ENCODE assay signal across 8 mouse cellular contexts in the genomic region with DNA sequence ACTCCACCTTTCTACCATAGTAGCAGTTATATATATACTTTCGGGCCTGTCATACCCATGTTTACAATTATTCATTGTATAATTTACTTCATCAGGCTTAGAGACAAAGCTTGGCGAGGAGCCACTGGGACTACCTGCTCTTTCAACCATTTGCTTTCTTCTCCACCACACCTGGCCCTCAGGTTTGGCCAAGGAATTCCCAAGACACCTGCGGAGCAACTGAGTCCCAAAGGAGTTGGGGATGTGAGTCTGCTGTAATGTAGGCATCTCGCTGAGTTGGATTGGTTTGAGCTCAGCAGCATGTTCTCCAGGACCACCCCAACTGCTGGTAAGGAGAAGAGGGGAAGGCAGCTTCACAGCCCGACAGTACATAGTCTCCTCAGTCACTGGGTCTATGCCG. TPM values are rescaled to one million over a fixed set of nuclear protein-coding genes. Genes with fewer than 3 reads are reported as not detected.
A peak's percentile ranks its signal among the peaks of the same experiment; 100 is the strongest.
DNase-seq lines count a peak whose midpoint lies in the region; ATAC-seq lines count a peak whose summit lies in the region.

A gene (plus strand): TSS at position 239 of the 400 bp plus-strand sequence.

- H3K27ac ChIP-seq in brown adipose tissue, adult 24 weeks (replicated peaks; ENCODE audit: low read depth, low read length), result no peak within 1 kb of the TSS
- H3K27ac ChIP-seq in heart, embryonic 10.5 days, result peak within 1 kb of the TSS; percentile 99; the same call in 1 of the 2 replicates
- H3K27ac ChIP-seq in midbrain, embryonic 16.5 days (ENCODE audit: low read length), result 0 out of 2 replicates have a peak within 1 kb of the TSS, but pooled peaks have one; percentile 38

- peak within 1 kb of the TSS; percentile 90 for H3K9ac ChIP-seq in midbrain, embryonic 16.5 days (ENCODE audit: low read depth, low read length)

- DNase-seq in left cerebral cortex, adult 18-20 months (ENCODE audit: low spot score in 2 of 2), result no peak
- DNase-seq in left cerebral cortex, adult 9 months (ENCODE audit: low spot score in 2 of 2), result no peak
- no peak for DNase-seq in heart, embryonic 10.5 days (ENCODE audit: low spot score)
- no peak for DNase-seq in layer of hippocampus, postnatal 36 days
- no peak for DNase-seq in right cerebral cortex, adult 2 months (ENCODE audit: low spot score in 2 of 2)
- DNase-seq in thymus, postnatal 10 days (ENCODE audit: low spot score in 2 of 2), result no peak

- H3K9me3 ChIP-seq in heart, embryonic 10.5 days, result no peaks in the 10 kb centered on the region
- no peaks in the 10 kb centered on the region for H3K9me3 ChIP-seq in midbrain, embryonic 16.5 days (replicated peaks; ENCODE audit: control insufficient read depth, low read length, poor library complexity, severe bottlenecking)

- no peak for ATAC-seq in midbrain, embryonic 16.5 days

- no peaks in the 10 kb centered on the region for H3K27me3 ChIP-seq in heart, embryonic 10.5 days (ENCODE audit: insufficient read depth, poor library complexity, severe bottlenecking)
- H3K27me3 ChIP-seq in midbrain, embryonic 16.5 days (ENCODE audit: control insufficient read depth, insufficient read depth, low read depth, low read length), result no peaks in the 10 kb centered on the region

- WGBS in heart, embryonic 10.5 days, result 82% methylated on average over 6 of the region's 6 CpGs
- WGBS in midbrain, embryonic 16.5 days, result 88% methylated on average over 6 of the region's 6 CpGs

- peak within 1 kb of the TSS; percentile 97; the same call in 1 of the 2 replicates for H3K4me3 ChIP-seq in brown adipose tissue, adult 24 weeks (ENCODE audit: insufficient read depth, low read depth, low read length)
- H3K4me3 ChIP-seq in heart, embryonic 10.5 days, result peak within 1 kb of the TSS; percentile 98
- peak within 1 kb of the TSS; percentile 82 for H3K4me3 ChIP-seq in midbrain, embryonic 16.5 days (ENCODE audit: low read depth, low read length)

- peaks cover 7% of the 10 kb centered on the region for H3K4me1 ChIP-seq in brown adipose tissue, adult 24 weeks (ENCODE audit: control insufficient read depth, insufficient read depth, insufficient read length, low read length)
- H3K4me1 ChIP-seq in heart, embryonic 10.5 days, result peaks cover 21% of the 10 kb centered on the region; the same call in 1 of the 2 replicates
- peaks cover 10% of the 10 kb centered on the region for H3K4me1 ChIP-seq in midbrain, embryonic 16.5 days (ENCODE audit: control insufficient read depth, insufficient read depth, low read length)

- H3K4me2 ChIP-seq in midbrain, embryonic 16.5 days (ENCODE audit: low read length), result peak within 1 kb of the TSS; percentile 83

- H3K36me3 ChIP-seq in heart, embryonic 10.5 days, result peaks cover 6% of the 10 kb centered on the region; the same call in 1 of the 2 replicates
- no peaks in the 10 kb centered on the region for H3K36me3 ChIP-seq in midbrain, embryonic 16.5 days (ENCODE audit: control insufficient read depth, insufficient read depth, low read length)

RNA-seq across cellular contexts. Expression of the gene that starts here (rescaled TPM):
- 10 to 100 TPM; 75.5 to 84.4 TPM for total RNA-seq in left cerebral cortex, adult 18-20 months (2021)
- polyA plus RNA-seq in brown adipose tissue, adult 24 weeks (2012; ENCODE audit: insufficient read depth, insufficient read length, missing spikeins), result 112 and 157 TPM in 2 replicates
- polyA plus RNA-seq in heart, embryonic 10.5 days (2016; fragmentation: Nextera tagmentation; extraction: Ambion mirVana), result 186 and 196 TPM in 2 replicates
- 10 to 100 TPM; 66.0 to 70.9 TPM for total RNA-seq in layer of hippocampus, postnatal 36 days (2021)
- 122 TPM in 2 replicates for polyA plus RNA-seq in midbrain, embryonic 16.5 days (2015; fragmentation: Nextera tagmentation; extraction: Ambion mirVana)
